Mouse (Mus musculus) urinary bladder, postnatal 14 days (tissue): ENCODE data around the gene Fbxl20.

ENCODE experiments used
- DNase-seq: peaks from one replicate; pipeline ENCODE4 v3.0.0; 2021; ENCODE audit warnings: low spot score

The Fbxl20 gene

DNA sequence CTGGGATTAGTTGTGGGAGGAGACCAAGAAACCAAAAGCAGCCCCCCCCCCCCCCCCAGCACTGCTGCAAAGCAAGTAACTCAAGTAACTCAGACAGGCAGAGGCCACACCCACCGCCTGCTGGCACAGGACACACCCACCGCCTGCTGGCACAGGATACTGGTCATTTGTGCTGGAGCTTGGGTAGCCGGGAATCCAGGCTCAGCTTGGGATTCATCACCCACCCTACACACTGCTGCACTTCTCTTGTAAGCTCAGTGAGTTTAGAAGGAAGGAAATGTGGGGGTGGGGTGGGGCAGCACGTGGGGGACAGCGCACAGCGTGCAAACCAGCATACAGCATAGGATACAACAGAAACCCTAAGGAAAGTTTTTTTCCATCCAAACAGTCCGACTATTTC is 62.0 kb downstream of the Fbxl20 start:
- DNase-seq = peak; percentile 54

GRCm38 (mm10) chr11:98086574-98086973 is 63.6 kb downstream of the Fbxl20 start:
- DNase-seq = no peak

DNA sequence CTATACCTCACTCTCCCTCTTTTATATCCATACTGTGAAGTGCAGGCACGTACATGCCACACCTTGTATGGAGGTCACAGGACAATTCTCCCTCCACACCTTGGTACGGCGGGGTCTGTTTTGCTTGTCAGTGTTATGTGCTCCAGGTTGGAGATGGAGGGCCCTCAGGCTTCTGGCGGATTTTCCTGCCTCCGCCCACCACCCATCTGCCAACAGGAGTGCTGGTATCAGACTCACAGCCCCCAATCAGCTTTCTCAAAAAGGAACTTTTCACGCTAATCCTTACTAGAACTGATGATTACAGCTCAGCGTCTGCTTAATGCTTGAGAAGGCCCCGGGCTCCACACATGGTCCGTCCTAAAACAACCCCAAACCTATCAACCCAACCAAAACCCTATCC is 64.1 kb downstream of the Fbxl20 start:
- DNase-seq = no peak

- DNase-seq = no peak
Observed at GRCm38 (mm10) chr11:98082745-98083144, 67.5 kb downstream of the Fbxl20 start.

GRCm38 (mm10) chr11:98080450-98080849 is 69.8 kb downstream of the Fbxl20 start:
- DNase-seq = no peak

DNA sequence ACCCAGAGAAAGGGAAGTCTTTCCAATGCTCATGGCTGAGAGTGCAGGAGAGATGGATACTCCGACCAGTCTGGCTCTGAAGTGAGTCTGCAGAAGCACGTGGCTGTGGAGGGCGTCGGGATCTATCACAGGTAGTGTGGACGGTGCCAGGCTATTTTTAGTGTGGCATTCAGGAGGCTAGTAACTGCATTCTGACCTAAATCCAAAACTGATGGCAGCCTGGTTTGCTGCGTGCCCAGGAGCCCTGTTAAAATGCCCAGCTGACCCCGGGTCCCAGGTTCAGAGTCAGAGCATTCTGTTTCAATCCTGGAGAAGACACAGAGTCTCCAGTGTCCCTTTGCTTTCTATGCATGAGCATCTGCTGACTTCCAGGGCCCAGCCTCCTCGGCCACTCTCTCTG is 73.1 kb downstream of the Fbxl20 start:
- no peak for DNase-seq

GRCm38 (mm10) chr11:98075195-98075808 is 74.9 kb downstream of the Fbxl20 start:
- DNase-seq = peak; percentile 88

DNA sequence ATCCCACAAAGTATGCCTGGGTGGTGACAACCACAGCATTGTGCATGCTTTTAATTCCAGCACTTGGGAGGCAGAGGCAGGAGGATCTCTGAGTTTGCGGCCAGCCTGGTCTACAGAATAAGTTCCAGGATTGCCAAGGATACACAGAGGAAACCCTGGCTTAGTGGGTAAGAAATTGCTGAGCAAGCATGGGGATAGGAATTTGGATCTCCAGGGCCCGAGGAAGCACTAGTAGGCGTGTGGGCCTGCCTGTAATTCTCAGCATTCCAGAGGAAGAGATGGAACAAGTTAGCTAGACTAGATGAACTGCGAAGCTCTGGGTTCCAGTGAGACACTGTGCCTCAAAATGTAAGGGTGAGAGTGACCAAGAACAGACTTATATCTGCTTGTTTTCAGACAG is 76.8 kb downstream of the Fbxl20 start:
- no peak for DNase-seq

DNA sequence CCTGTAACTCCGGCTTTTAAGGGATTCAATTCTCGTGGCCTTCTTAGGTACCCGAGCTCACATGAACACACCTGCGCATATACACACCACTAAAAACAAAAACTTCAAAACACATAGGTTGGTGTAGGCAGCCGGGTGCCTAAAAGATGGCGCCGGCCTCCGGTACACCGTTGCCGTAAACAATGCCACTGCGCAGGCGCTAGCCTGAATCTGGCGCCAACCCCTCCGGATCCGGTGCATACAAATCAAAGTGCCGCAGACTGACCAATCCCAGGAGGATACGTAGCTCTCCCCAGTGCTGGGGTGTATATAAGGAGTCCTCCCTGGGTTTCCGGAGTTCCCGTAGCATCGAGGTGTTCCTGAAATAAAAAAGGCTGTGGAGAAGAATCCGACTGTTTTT is 82.9 kb downstream of the Fbxl20 start:
- DNase-seq = no peak

DNA sequence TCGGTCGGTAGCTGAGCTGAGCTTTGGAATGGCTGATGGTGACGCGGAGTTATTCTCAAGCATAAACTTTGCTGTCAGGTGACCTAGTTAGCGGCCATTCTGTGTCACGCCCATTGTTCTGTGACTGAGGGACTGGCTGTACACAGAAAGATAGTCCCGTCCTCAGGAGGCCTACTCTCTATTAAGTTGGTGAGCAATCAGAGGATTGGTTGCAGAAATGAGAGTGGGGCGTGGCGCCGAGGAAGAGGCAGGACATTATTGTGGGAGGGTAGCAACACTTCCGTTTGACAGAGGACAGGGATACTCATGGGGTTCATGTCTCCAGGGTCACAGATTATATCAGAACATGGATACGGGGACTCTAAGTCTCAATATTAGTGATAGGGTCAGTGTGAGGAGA is 84.0 kb downstream of the Fbxl20 start:
- DNase-seq = no peak

DNA sequence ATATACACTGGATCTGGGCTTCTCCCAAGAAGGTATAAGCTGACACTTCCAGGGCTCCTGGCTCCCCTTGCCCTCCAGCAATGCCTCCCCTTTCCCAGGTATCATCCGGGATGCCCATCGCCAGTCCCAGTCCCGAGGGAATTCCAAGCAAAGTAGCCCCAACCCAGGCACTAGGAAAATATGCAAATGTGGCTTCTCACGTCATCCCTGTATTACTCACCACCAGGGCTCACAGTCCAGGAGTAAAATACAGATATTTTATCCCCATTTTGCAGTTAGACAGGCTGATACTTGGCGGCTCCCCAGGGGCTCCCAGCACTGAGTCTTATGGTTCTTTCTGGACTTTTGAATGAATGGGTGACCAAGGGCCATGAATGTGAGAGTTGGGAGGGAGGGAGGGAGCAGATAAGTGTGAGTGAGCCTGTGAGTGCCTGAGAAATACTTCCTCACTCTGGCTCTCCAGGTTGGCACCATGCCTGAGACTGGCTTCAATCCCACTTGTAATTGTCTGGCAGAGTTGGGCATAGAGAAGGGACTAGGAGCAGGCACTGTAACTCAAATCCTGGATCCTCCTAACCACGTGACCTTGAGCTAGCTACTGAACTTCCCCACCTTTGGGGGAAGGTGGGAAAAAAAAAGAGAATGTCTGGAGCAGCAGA is 88.2 kb downstream of the Fbxl20 start:
- DNase-seq = peak; percentile 43

GRCm38 (mm10) chr11:98061441-98061840 is 88.8 kb downstream of the Fbxl20 start:
- no peak for DNase-seq

DNA sequence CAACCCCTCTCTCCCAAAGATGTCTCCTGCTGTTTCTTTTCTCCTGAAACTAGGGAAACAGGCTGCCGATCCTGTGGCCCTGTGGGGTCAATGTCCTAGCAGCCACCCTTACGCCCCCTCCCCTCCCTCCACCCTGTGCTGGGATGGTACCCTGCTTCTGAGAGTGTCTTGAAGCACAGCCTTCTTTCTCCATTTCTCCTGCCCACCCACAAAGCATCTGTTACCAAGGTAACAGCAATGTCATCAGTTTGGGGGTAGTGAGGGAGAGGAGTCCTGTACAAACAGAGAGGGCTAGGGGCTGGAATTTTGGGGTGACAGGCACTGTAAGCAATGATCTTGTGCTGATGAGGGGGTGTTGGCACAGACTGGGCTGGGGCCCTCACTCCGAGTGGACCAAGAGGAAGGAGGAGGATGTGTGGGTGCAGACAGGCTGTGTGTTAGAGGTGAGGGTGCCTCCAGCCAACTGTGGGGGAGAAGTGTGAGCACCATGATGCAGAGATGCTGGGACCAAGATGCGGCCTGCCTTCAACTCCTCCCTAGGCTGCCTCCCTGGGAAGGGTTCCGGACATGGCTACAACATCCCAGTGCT is 90.0 kb downstream of the Fbxl20 start:
- no peak for DNase-seq

GRCm38 (mm10) chr11:98059662-98060061 is 90.5 kb downstream of the Fbxl20 start:
- no peak for DNase-seq

- no peak for DNase-seq
Observed at GRCm38 (mm10) chr11:98057998-98058397, 92.2 kb downstream of the Fbxl20 start.

DNA sequence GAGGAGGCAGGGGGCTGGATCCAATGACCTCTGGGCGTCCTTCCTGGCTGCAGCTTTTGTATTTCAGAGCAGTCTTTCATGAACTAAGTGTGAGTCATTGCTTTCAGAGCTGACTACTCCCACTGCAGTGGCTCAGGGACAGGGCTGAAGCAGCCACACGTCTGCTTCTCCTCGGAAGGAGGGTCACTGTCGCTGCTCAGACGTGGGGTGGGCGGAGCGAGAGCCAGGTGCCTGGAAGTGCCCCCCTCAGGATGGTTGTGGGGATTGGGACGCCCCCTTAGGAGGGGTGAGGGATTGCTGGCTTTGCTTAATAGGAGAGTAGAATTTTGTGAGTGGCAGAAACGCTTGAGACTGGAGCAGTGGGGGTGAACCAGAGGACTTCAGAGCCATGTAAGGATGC is 92.7 kb downstream of the Fbxl20 start:
- DNase-seq = peak; percentile 21

DNA sequence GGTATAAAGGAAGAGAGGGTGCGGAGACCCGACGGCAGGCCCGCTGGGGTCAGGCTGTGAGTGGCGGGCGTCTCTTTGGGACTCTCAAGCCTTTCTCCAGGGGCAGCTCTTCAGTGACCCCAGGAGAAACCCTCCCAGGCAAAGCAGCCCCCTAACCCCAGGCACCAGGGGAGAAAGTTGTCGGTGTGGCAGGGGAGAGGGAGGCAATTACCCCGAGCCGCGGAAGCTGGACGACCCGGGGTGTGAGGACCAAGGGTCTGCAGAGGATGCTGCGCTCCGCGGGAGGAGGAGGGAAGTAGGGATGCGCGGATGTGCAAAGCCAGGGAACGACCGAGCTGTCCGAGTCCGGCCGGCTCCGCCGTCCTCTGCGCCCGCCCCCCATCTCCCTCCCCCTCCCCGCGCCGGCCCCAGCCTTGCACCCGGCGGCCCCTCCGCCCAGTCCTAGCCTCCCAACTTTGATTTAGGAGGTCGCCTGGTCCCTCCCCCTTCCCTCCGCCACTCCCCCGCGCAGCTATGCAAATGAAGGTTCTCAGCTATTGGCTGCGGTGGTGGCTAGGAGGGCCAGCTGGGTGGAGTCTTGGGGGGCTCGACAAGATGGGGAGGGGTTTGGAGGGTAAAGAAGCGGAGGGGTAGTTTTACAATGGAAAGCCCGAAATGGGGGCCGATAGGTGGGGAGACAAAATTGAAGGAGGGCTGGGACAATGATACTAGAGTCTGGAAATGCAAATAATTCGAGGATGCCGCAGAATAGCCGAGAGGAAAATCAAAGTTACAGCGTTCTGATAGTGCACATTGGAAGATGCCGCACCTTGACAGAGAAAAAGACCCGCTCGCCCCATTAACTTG is 97.0 kb downstream of the Fbxl20 start, which contains the start of gene Stac2:
Stac2 (minus strand) TSS at position 474 of the 846 bp plus-strand sequence.
- peak; percentile 74 for DNase-seq

DNA sequence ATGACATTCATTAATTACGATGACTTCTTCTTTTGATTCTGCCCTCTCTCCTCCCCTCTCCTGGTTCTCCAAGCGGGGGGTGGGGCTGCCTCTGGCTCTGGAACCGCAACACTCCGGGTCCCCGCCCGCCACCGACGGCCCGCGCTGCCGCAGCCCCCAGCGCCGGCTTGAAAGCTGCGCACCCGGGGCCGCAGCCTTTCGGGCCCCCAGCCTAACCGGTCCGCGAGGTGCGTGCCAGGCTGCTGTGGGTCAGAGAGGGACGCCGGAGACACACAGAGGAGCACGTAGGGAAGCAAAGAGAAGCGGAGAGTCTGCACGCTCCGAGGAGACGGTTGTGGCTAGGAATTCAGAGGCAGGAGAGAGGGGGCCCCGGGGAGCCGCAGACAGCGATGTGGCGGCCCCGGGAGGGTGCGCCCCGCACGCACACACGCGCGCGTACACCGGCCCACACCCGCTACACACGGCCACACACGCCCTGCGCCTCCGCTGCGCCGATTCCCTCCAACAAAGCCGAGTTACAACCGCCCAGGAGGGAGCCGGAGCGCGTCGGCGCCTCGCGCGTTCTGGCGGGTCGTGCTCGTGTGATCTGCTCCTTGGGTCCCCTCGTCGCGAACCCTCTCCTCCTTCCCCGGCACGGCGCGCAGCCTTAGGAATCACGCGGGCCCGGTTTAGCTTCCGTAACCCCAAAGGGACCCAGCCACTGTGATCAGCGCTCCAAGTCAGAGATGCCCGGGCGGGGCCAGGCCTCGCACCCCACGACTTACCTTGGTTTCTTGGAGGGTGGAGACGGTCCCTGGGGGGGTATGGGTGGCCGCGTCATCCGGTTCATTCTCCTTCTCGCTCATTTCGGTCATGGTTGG is 97.8 kb downstream of the Fbxl20 start:
- no peak for DNase-seq

DNA sequence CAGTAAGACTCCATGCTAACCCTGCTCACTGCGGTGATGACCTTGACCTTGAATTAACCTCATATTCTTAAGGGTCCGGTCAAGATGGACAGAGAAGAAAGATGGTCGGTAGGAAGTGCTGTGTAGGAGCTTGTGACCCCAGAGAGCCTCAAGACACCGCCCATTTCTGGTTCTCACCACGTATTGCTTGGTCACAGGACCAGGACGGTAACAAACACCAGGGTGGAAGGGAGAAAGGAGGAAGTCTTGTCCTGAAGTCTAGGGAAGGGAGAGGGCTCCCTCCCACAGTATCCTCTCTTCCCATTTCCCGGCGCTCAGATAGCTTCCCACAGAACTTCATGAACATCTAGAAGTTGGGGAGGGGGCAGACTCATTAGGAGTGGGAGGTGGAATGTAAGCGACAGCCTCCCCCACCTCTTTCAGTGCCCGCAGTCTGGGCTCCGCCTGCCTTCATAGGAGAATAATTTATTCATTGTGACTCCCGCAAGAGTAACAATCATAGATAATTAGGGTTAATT is 98.5 kb downstream of the Fbxl20 start:
- DNase-seq = no peak

- no peak for DNase-seq
Observed at GRCm38 (mm10) chr11:98050940-98051339, 99.3 kb downstream of the Fbxl20 start.

DNA sequence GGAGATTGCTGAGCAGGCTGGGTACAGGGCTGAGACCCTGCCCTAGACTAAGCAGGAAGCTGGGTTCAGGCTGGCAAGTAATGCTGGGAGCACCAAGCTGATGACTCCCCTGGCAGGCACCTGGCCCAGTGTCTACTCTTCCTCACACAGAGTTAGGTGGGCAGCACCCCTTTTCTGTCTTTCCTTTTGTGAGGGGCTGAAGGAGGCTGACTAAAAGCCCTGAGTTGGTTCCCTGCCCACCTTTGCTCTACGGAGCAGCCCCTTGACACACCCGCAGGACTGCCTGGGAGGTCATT is 99.7 kb downstream of the Fbxl20 start:
- no peak for DNase-seq
